Mouse (Mus musculus): ENCODE results near the gene Ssbp2.

- TF ChIP-seq CTCF (IDR thresholded peaks at IDR 0.05; ENCODE audit: low read depth) = no peak
- TF ChIP-seq EP300 (IDR thresholded peaks at IDR 0.05; ENCODE audit: low read depth) = no peak
Measured at GRCm38 (mm10) chr13:91462395-91462794, 2.3 kb downstream of the Ssbp2 start.
